Mouse (Mus musculus) liver, embryonic 15.5 days (tissue): ENCODE results near the gene Gm10718. TPM values are rescaled to one million over a fixed set of nuclear protein-coding genes. Genes with fewer than 3 reads are reported as not detected.
"Not testable (repeated sequence)": the region's sequence is repeated elsewhere in the genome, so short reads cannot be mapped to it uniquely, and the experiment has no call there.

Experiments
- ATAC-seq: fragments of 200-750 bp; cut with Nextera tagmentation; 2 replicates; pipeline ENCODE4 v1.8.0; 2017; ENCODE audit warnings: moderate number of reproducible peaks, mild to moderate bottlenecking, moderate library complexity; ENCODE audit not compliant: insufficient read depth
- H3K27ac ChIP-seq: fragments of 300-500 bp; sonication (generic); replicated peaks from 2 replicates; pipeline ENCODE4 v1.5.1; 2015; ENCODE audit warnings: mild to moderate bottlenecking, inconsistent platforms
- H3K27me3 ChIP-seq: fragments of 300-500 bp; sonication (generic); 2 replicates; pipeline ENCODE4 v1.6.1; 2015; ENCODE audit warnings: mild to moderate bottlenecking, inconsistent platforms
- H3K36me3 ChIP-seq: fragments of 300-500 bp; sonication (generic); replicated peaks from 2 replicates; pipeline ENCODE4 v1.6.1; 2015; ENCODE audit warnings: moderate library complexity, mild to moderate bottlenecking, inconsistent platforms
- H3K4me1 ChIP-seq: fragments of 300-500 bp; sonication (generic); replicated peaks from 2 replicates; pipeline ENCODE4 v1.6.1; 2015; ENCODE audit warnings: inconsistent platforms
- H3K4me2 ChIP-seq: fragments of 300-500 bp; sonication (generic); 2 replicates; pipeline ENCODE4 v1.6.1; 2015; ENCODE audit warnings: moderate library complexity, mild to moderate bottlenecking, inconsistent platforms
- H3K4me3 ChIP-seq: fragments of 300-500 bp; sonication (generic); replicated peaks from 2 replicates; pipeline ENCODE4 v1.5.1; 2015; ENCODE audit warnings: mild to moderate bottlenecking, inconsistent platforms
- H3K9ac ChIP-seq: fragments of 300-500 bp; sonication (generic); 2 replicates; pipeline ENCODE4 v1.6.1; 2015; ENCODE audit warnings: moderate library complexity, mild to moderate bottlenecking, inconsistent platforms
- H3K9me3 ChIP-seq: fragments of 300-500 bp; sonication (generic); replicated peaks from 2 replicates; pipeline ENCODE4 v1.6.1; 2016; ENCODE audit warnings: inconsistent platforms
- WGBS: fragments of 180-500 bp; shearing (Covaris S2); methylation state at CpG from one replicate; pipeline ENCODE4 v1.1.7; 2015; ENCODE audit warnings: mixed read lengths; ENCODE audit not compliant: insufficient replicate concordance; 5-methylcytosine and 5-hydroxymethylcytosine counted together
- microRNA-seq: library from miRNA; unstranded; fragments of <30 nt; microRNA quantifications from one replicate; pipeline ENCODE4, GENCODE M21; 2016
- polyA plus RNA-seq: library from polyadenylated mRNA; unstranded; fragments of >200 nt; fragmentation: Nextera tagmentation; extraction: Ambion mirVana; gene quantifications from 2 replicates; pipeline ENCODE4 v1.2.1, GENCODE M21; 2015

The Gm10718 gene
- polyA plus RNA-seq, 1 experiment from 2014 or later = not detected

DNA sequence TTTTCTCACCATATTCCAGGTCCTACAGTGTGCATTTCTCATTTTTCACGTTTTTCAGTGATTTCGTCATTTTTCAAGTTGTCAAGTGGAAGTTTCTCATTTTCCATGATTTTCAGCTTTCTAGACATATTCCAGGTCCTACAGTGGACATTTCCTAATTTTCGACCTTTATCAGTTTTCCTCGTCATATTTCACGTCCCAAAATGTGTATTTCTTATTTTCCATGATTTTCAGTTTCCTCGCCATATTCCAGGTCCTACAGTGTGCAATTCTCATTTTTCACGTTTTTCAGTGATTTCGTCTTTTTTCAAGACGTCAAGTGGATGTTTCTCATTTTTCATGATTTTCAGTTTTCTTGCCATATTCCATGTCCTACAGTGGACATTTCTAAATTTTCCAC is 3.9 kb downstream of the Gm10718 start:
- WGBS = 59% methylated on average over 9 of the region's 9 CpGs
- ATAC-seq = not testable (repeated sequence)

DNA sequence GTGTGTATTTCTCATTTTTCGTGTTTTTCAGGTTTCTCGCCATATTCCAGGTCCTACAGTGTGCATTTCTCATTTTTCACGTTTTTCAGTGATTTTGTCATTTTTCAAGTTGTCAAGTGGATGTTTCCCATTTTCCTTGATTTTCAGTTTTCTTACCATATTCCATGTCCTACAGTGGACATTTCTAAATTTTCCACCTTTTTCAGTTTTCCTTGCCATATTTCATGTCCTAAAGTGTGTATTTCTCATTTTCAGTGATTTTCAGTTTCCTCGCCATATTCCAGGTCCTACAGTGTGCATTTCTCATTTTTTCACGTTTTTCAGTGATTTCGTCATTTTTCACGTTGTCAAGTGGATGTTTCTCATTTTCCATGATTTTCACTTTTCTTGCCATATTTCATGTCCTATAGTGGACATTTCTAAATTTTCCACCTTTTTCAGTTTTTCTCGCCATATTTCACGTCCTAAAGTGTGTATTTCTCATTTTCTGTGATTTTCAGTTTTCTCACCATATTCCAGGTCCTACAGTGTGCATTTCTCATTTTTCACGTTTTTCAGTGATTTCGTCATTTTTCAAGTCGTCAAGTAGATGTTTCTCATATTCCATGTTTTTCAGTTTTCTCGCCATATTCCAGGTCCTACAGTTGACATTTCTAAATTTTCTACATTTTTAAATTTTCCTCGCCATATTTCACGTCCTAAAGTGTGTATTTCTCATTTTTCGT is 6.1 kb downstream of the Gm10718 start:
- H3K4me3 ChIP-seq, H3K4me2 ChIP-seq, H3K27ac ChIP-seq, H3K4me1 ChIP-seq, H3K27me3 ChIP-seq, H3K9ac ChIP-seq, H3K9me3 ChIP-seq, ATAC-seq, H3K36me3 ChIP-seq: not testable (repeated sequence)
- WGBS = 51% methylated on average over 13 of the region's 16 CpGs

More for the DNA sequence above, 3.9 kb downstream of the Gm10718 start:
- H3K4me2 ChIP-seq, H3K9ac ChIP-seq, H3K36me3 ChIP-seq, H3K9me3 ChIP-seq, H3K4me3 ChIP-seq, H3K4me1 ChIP-seq, H3K27ac ChIP-seq, H3K27me3 ChIP-seq: not testable (repeated sequence)

DNA sequence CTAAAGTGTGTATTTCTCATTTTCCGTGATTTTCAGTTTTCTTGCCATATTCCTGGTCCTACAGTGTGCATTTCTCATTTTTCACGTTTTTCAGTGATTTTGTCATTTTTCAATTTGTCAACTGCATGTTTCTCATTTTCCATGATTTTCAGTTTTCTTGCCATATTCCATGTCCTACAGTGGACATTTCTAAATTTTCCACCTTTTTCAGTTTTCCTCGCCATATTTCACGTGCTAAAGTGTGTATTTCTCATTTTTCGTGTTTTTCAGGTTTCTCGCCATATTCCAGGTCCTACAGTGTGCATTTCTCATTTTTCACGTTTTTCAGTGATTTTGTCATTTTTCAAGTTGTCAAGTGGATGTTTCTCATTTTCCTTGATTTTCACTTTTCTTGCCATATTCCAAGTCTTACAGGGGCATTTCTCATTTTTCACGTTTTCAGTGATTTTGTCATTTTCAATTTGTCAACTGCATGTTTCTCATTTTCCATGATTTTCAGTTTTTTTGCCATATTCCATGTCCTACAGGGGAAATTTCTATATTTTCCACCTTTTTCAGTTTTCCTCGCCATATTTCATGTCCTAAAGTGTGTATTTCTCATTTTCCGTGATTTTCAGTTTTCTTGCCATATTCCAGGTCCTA is 7.5 kb downstream of the Gm10718 start:
- H3K36me3 ChIP-seq, ATAC-seq: not testable (repeated sequence)

DNA sequence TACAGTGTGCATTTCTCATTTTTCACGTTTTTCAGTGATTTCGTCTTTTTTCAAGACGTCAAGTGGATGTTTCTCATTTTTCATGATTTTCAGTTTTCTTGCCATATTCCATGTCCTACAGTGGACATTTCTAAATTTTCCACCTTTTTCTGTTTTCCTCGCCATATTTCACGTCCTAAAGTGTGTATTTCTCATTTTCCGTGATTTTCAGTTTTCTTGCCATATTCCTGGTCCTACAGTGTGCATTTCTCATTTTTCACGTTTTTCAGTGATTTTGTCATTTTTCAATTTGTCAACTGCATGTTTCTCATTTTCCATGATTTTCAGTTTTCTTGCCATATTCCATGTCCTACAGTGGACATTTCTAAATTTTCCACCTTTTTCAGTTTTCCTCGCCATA is 11.0 kb downstream of the Gm10718 start, which contains the start of gene Gm17535:
Gm17535 (plus strand) TSS at position 301 of the 400 bp plus-strand sequence.
- H3K4me2 ChIP-seq, ATAC-seq, H3K27me3 ChIP-seq, H3K4me3 ChIP-seq, H3K9me3 ChIP-seq, H3K9ac ChIP-seq, H3K27ac ChIP-seq, H3K36me3 ChIP-seq, H3K4me1 ChIP-seq: not testable (repeated sequence)
- 37% methylated on average over 2 of the region's 8 CpGs for WGBS

More for the DNA sequence above, 7.5 kb downstream of the Gm10718 start:
- H3K4me3 ChIP-seq, H3K27ac ChIP-seq, H3K9ac ChIP-seq, H3K9me3 ChIP-seq, H3K4me1 ChIP-seq, H3K27me3 ChIP-seq, H3K4me2 ChIP-seq: not testable (repeated sequence)
- WGBS = 64% methylated on average over 4 of the region's 10 CpGs

DNA sequence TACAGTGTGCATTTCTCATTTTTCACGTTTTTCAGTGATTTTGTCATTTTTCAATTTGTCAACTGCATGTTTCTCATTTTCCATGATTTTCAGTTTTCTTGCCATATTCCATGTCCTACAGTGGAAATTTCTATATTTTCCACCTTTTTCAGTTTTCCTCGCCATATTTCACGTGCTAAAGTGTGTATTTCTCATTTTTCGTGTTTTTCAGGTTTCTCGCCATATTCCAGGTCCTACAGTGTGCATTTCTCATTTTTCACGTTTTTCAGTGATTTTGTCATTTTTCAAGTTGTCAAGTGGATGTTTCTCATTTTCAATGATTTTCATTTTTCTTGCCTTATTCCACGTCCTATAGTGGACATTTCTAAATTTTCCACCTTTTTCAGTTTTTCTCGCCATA is 13.2 kb downstream of the Gm10718 start, which contains the start of gene Gm10715:
Gm10715 (plus strand) TSS at position 301 of the 400 bp plus-strand sequence.
- H3K4me1 ChIP-seq, H3K27ac ChIP-seq, H3K27me3 ChIP-seq, H3K9me3 ChIP-seq, ATAC-seq, H3K36me3 ChIP-seq, H3K4me3 ChIP-seq, H3K9ac ChIP-seq, H3K4me2 ChIP-seq: not testable (repeated sequence)
- 69% methylated on average over 8 of the region's 8 CpGs for WGBS

DNA sequence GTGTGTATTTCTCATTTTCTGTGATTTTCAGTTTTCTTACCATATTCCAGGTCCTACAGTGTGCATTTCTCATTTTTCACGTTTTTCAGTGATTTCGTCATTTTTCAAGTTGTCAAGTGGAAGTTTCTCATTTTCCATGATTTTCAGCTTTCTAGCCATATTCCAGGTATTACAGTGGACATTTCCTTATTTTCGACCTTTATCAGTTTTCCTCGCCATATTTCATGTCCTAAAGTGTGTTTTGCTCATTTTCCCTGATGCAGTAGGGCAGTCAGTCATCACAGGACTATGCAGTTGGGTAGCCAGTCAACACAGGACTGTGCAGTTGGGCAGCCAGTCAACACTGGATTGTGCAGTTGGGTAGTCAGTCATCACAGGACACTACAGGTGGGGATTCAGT is 14.8 kb downstream of the Gm10718 start:
- H3K36me3 ChIP-seq, H3K9me3 ChIP-seq, ATAC-seq, H3K9ac ChIP-seq, H3K4me3 ChIP-seq, H3K27me3 ChIP-seq, H3K4me1 ChIP-seq, H3K4me2 ChIP-seq, H3K27ac ChIP-seq: not testable (repeated sequence)
- 46% methylated on average over 4 of the region's 4 CpGs for WGBS

Small RNA genes within 50 kb of the gene (microRNA-seq; reads per million reads assigned to microRNA genes)
- gene Mir101c = not detected

Other genes starting within 250 kb of the Gm10718 start
- not detected in 2 replicates for gene Gm10722, start 22.6 kb upstream of the Gm10718 start, polyA plus RNA-seq
- not detected in 2 replicates for gene Gm11168, start 20.2 kb upstream of the Gm10718 start, polyA plus RNA-seq
- gene Gm10721, start 10.4 kb upstream of the Gm10718 start, polyA plus RNA-seq = not detected in 2 replicates
- gene Gm10720, start 7.9 kb upstream of the Gm10718 start, polyA plus RNA-seq = not detected in 2 replicates
- not detected in 2 replicates for gene Gm10719, start 6.1 kb upstream of the Gm10718 start, polyA plus RNA-seq
- not detected in 2 replicates for gene Gm10717, start 1.9 kb downstream of the Gm10718 start, polyA plus RNA-seq
- not detected in 2 replicates for gene Gm17535, start 11.1 kb downstream of the Gm10718 start, polyA plus RNA-seq
- not detected in 2 replicates for gene Gm10715, start 13.3 kb downstream of the Gm10718 start, polyA plus RNA-seq